8 mouse cellular contexts compared by ENCODE assay signal in the genomic region with DNA sequence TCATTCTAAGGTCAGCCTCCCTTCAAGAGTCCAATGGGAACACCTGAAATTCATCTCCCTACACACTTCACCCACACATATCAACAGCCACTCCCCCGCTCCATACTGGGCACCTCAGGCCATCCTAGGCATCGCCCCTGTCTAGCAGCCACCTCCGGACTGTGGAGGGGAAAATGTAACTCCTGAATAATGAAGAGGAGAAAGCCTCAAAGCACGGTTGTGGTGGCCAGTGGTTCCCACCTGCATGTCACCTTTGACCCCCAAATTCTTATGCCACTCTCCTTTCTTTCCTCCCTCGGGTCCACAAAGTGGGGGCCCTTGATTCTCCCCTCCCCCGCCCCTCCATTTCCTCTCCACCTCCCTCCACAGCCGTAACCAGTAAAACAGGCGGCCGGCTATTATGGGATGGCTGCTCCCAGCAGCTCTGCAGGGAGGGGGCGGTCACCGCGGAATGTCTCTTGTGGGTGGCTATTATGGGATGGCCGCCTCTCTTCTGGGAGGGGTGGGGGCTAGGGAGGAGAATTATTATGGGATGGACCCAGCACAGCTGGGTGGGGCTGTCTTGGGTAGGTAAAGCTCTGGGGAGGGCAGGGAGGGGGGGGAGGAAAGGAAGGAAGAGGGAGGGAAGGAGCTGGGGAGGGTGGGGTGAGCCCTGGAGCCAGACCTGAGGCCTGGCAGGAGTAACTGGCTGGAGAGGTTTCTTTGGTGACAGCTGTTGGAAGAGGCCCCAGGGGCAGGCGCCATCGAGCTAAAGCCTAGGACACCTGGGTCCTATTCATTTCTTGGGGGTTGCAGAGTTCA. TPM values are rescaled to one million over a fixed set of nuclear protein-coding genes. Genes with fewer than 3 reads are reported as not detected.
DNase-seq lines count a peak whose midpoint lies in the region; ATAC-seq lines count a peak whose summit lies in the region.

No protein-coding gene starts in this region.

- peak; percentile 43 for ATAC-seq in common myeloid progenitor, adult 5-6 weeks (replicated peaks; ENCODE audit: low read depth, poor library complexity, severe bottlenecking)
- ATAC-seq in hindbrain, embryonic 14.5 days (ENCODE audit: low FRiP score) = peak; percentile 79

- peak overlapping the region; percentile 48 for H3K4me2 ChIP-seq in hindbrain, embryonic 14.5 days (replicated peaks)

- peak overlapping the region; percentile 2; the same call in 1 of the 2 replicates for H3K4me3 ChIP-seq in hindbrain, embryonic 14.5 days (replicated peaks; ENCODE audit: low read length)

- peaks cover 22% of the 10 kb centered on the region for H3K4me1 ChIP-seq in hindbrain, embryonic 14.5 days (replicated peaks; ENCODE audit: control insufficient read depth, insufficient read depth, low read length)

- H3K9me3 ChIP-seq in hindbrain, embryonic 14.5 days (ENCODE audit: control insufficient read depth, low read length) = no peaks in the 10 kb centered on the region

- no peaks in the 10 kb centered on the region for H3K36me3 ChIP-seq in hindbrain, embryonic 14.5 days (replicated peaks; ENCODE audit: control insufficient read depth, insufficient read depth)

- DNase-seq in adrenal gland, adult (ENCODE audit: inconsistent age in 2 of 2, low spot score in 1 of 2) = peak; percentile 88 to 92
- peak; percentile 70 for DNase-seq in gastrocnemius, adult 18-20 months (ENCODE audit: low spot score)
- DNase-seq in hindbrain, embryonic 14.5 days (ENCODE audit: low spot score) = peak; percentile 47
- DNase-seq in left cerebral cortex, adult 11 months (ENCODE audit: low spot score) = peak; percentile 84
- DNase-seq in lung, postnatal 14 days = peak; percentile 80
- peak; percentile 89 for DNase-seq in right cerebral cortex, adult 18-20 months
- DNase-seq in urinary bladder, postnatal 4 days (ENCODE audit: low spot score in 2 of 2) = peak; percentile 78 to 89

- H3K27me3 ChIP-seq in hindbrain, embryonic 14.5 days (ENCODE audit: control insufficient read depth, insufficient read depth, low read length) = no peaks in the 10 kb centered on the region

- WGBS in hindbrain, embryonic 14.5 days = 3% methylated on average over 14 of the region's 15 CpGs

- H3K27ac ChIP-seq in hindbrain, embryonic 14.5 days = peak overlapping the region; percentile 94

- peak overlapping the region; percentile 49 for H3K9ac ChIP-seq in hindbrain, embryonic 14.5 days

RNA-seq across cellular contexts. Expression of a gene that starts 6.1 kb away (rescaled TPM):
- 444 and 506 TPM in 2 replicates for total RNA-seq in common myeloid progenitor, adult 5-6 weeks (2017)
- 10 to 100 TPM; 64.1 to 70.6 TPM for total RNA-seq in gastrocnemius, adult 18-20 months (2021)
- polyA plus RNA-seq in hindbrain, embryonic 14.5 days (2014; fragmentation: Nextera tagmentation; extraction: Ambion mirVana) = 68.5 and 78.0 TPM in 2 replicates

RNA-seq across cellular contexts. Expression of a gene that starts 22.0 kb away (rescaled TPM):
- total RNA-seq in common myeloid progenitor, adult 5-6 weeks (2017) = 4.4 and 6.9 TPM in 2 replicates
- total RNA-seq in gastrocnemius, adult 18-20 months (2021) = not detected
- polyA plus RNA-seq in hindbrain, embryonic 14.5 days (2014; fragmentation: Nextera tagmentation; extraction: Ambion mirVana) = 0.50 and 0.51 TPM in 2 replicates

RNA-seq across cellular contexts. Expression of a gene that starts 40.2 kb away (rescaled TPM):
- total RNA-seq in common myeloid progenitor, adult 5-6 weeks (2017) = 2.3 and 5.4 TPM in 2 replicates
- total RNA-seq in gastrocnemius, adult 18-20 months (2021) = 1 to 10 TPM; 2.0 to 2.4 TPM
- polyA plus RNA-seq in hindbrain, embryonic 14.5 days (2014; fragmentation: Nextera tagmentation; extraction: Ambion mirVana) = 17.1 and 18.7 TPM in 2 replicates

RNA-seq across cellular contexts. Expression of a gene that starts 42.0 kb away (rescaled TPM):
- total RNA-seq in common myeloid progenitor, adult 5-6 weeks (2017) = 85.9 and 92.8 TPM in 2 replicates
- total RNA-seq in gastrocnemius, adult 18-20 months (2021) = 10 to 100 TPM; 16.3 to 17.7 TPM
- 40.3 and 48.4 TPM in 2 replicates for polyA plus RNA-seq in hindbrain, embryonic 14.5 days (2014; fragmentation: Nextera tagmentation; extraction: Ambion mirVana)

RNA-seq across cellular contexts. Expression of a gene that starts 50.2 kb away (rescaled TPM):
- total RNA-seq in common myeloid progenitor, adult 5-6 weeks (2017) = 52.8 and 69.9 TPM in 2 replicates
- 10 to 100 TPM; 22.0 to 23.2 TPM for total RNA-seq in gastrocnemius, adult 18-20 months (2021)
- polyA plus RNA-seq in hindbrain, embryonic 14.5 days (2014; fragmentation: Nextera tagmentation; extraction: Ambion mirVana) = 112 and 113 TPM in 2 replicates

Comparison
In these comparisons a context has a peak if more than half of its experiments do, and no peak if none do; other contexts are left out.
1. Peak in every context shown above with its lines: DNase-seq, ATAC-seq, H3K4me3 ChIP-seq and H3K27ac ChIP-seq.